Mouse (Mus musculus) liver, adult 2 months (tissue): ENCODE measurements at regions not wholly inside any gene's neighbourhood (a gene's known extent, or its start where the extent isn't known, plus 50 kb on each side); places are given as distances from the start of the nearest gene placed in this dataset.

Source experiments
- CTCF ChIP-seq: fragments of 200-500 bp; IDR thresholded peaks from 2 replicates; pipeline ENCODE4 v1.5.1; 2011; ENCODE audit warnings: low read depth, low read length, control low read depth
- POLR2A ChIP-seq: fragments of 200-500 bp; IDR thresholded peaks from 2 replicates; pipeline ENCODE4 v1.6.1; 2011; ENCODE audit warnings: low read length, control low read depth; ENCODE audit not compliant: insufficient read depth; ENCODE audit errors: extremely low read depth

- TF ChIP-seq CTCF = no peak
- TF ChIP-seq POLR2A = no peak
Measured at GRCm38 (mm10) chr14:28820970-28821369, 197.0 kb upstream of the Lrtm1 start.
